In the genomic region with DNA sequence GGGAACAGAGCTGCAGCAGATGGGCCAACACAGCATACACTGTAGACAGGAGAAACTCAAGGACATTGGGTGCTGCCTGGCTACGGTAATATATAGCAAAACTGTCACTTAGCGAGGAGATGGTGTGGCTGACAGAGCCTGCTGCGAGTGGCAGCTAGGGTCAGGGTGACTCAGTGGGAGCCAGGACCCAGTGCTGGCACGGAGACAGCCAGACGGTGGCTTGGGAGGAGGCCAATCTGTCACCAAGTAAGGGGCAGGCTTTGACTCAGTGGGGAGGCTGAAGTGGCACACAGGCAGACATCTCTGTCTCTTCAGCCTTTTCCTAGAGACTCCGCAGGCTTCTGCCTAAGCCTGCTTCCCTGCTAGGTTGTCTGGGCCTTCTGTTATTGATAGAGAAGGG, we compare ENCODE assay signal across 11 mouse cellular contexts. TPM values are rescaled to one million over a fixed set of nuclear protein-coding genes. Genes with fewer than 3 reads are reported as not detected.
DNase-seq lines count a peak whose midpoint lies in the region; ATAC-seq and TF ChIP-seq lines count a peak whose summit lies in the region.
"Had no signal": no experiment of that assay in that cellular context is flagged by ENCODE, and none has a peak within 500 bp of the region (broad histone marks: within the 10 kb centered on the region; RNA-seq: fewer than 3 reads in every experiment).

No protein-coding gene starts in this region.

- no peak overlapping the region for H3K4me2 ChIP-seq in midbrain, postnatal 0 days (ENCODE audit: low read depth, low read length, poor library complexity, severe bottlenecking)
- no peak overlapping the region for H3K4me2 ChIP-seq in hindbrain, postnatal 0 days (ENCODE audit: low read depth, low read length)

- no peaks in the 10 kb centered on the region for H3K36me3 ChIP-seq in midbrain, postnatal 0 days (ENCODE audit: insufficient read depth, low read length)
- H3K36me3 ChIP-seq in midbrain, embryonic 10.5 days: no peaks in the 10 kb centered on the region
- H3K36me3 ChIP-seq in hindbrain, postnatal 0 days (ENCODE audit: insufficient read depth, low read length): no peaks in the 10 kb centered on the region

- DNase-seq in midbrain, postnatal 0 days (ENCODE audit: low spot score): peak; percentile 31
- DNase-seq in midbrain, embryonic 10.5 days (ENCODE audit: low spot score): no peak
- DNase-seq in cerebellum, adult 11-12 months: peak; percentile 84
- DNase-seq in gastrocnemius, postnatal 36 days: peak; percentile 10 to 17
- peak; percentile 33 for DNase-seq in hindbrain, postnatal 0 days (ENCODE audit: low spot score)
- DNase-seq in frontal cortex, postnatal 14 days (ENCODE audit: low spot score in 2 of 2): no peak
- no peak for DNase-seq in MN1 (ENCODE audit: low spot score)
- DNase-seq in urinary bladder, postnatal 4 days (ENCODE audit: low spot score in 2 of 2): no peak
- DNase-seq: kidney, adult 8-10 months; retina, postnatal 1 day had no signal

- H3K4me1 ChIP-seq in midbrain, postnatal 0 days (ENCODE audit: insufficient read depth, low read length): no peaks in the 10 kb centered on the region
- no peaks in the 10 kb centered on the region for H3K4me1 ChIP-seq in midbrain, embryonic 10.5 days
- H3K4me1 ChIP-seq in hindbrain, postnatal 0 days (ENCODE audit: insufficient read depth, low read length): no peaks in the 10 kb centered on the region

- intact Hi-C loops in gastrocnemius, postnatal 36 days (cut with DNase I): no loop called here

- no peaks in the 10 kb centered on the region for H3K9me3 ChIP-seq in midbrain, postnatal 0 days (ENCODE audit: low read length)
- no peaks in the 10 kb centered on the region for H3K9me3 ChIP-seq in midbrain, embryonic 10.5 days (replicated peaks)
- H3K9me3 ChIP-seq in hindbrain, postnatal 0 days (ENCODE audit: low read length): no peaks in the 10 kb centered on the region

- no peak for ATAC-seq in midbrain, postnatal 0 days (ENCODE audit: low FRiP score)
- peak; percentile 35; the same call in 1 of the 2 replicates for ATAC-seq in hindbrain, postnatal 0 days

- no peak for TF ChIP-seq CTCF in midbrain, postnatal 0 days (IDR thresholded peaks at IDR 0.05)
- TF ChIP-seq CTCF in hindbrain, postnatal 0 days (IDR thresholded peaks at IDR 0.05; ENCODE audit: low read depth): no peak

- no peaks in the 10 kb centered on the region for H3K27me3 ChIP-seq in midbrain, postnatal 0 days (ENCODE audit: insufficient read depth, low read length)
- no peaks in the 10 kb centered on the region for H3K27me3 ChIP-seq in midbrain, embryonic 10.5 days (ENCODE audit: low read depth, poor library complexity, severe bottlenecking)
- H3K27me3 ChIP-seq in hindbrain, postnatal 0 days (ENCODE audit: insufficient read depth, low read length): no peaks in the 10 kb centered on the region

- WGBS in midbrain, postnatal 0 days: 60% methylated on average over 6 of the region's 6 CpGs
- WGBS in midbrain, embryonic 10.5 days: 63% methylated on average over 6 of the region's 6 CpGs
- 32% methylated on average over 6 of the region's 6 CpGs for WGBS in hindbrain, postnatal 0 days

- H3K9ac ChIP-seq in midbrain, postnatal 0 days (replicated peaks; ENCODE audit: low read length, poor library complexity, severe bottlenecking): no peak overlapping the region
- H3K9ac ChIP-seq in hindbrain, postnatal 0 days (replicated peaks; ENCODE audit: low read length): no peak overlapping the region

- H3K27ac ChIP-seq in midbrain, postnatal 0 days (ENCODE audit: low read depth, low read length): no peak overlapping the region
- H3K27ac ChIP-seq in midbrain, embryonic 10.5 days (replicated peaks): no peak overlapping the region
- H3K27ac ChIP-seq in hindbrain, postnatal 0 days: no peak overlapping the region

- H3K4me3 ChIP-seq in midbrain, postnatal 0 days (ENCODE audit: low read depth, low read length): no peak overlapping the region
- no peak overlapping the region for H3K4me3 ChIP-seq in midbrain, embryonic 10.5 days
- H3K4me3 ChIP-seq in hindbrain, postnatal 0 days (ENCODE audit: low read length): no peak overlapping the region

RNA-seq across cellular contexts. Expression of gene Igsf9b, which starts 42.5 kb away (rescaled TPM):
- 64.8 and 83.3 TPM in 2 replicates for total RNA-seq in midbrain, postnatal 0 days (2014; rRNA removed)
- 17.4 and 19.3 TPM in 2 replicates for polyA plus RNA-seq in midbrain, postnatal 0 days (2015; fragmentation: Nextera tagmentation; extraction: Ambion mirVana)
- polyA plus RNA-seq in midbrain, embryonic 10.5 days (2016; fragmentation: Nextera tagmentation; extraction: Ambion mirVana): 5.5 and 6.0 TPM in 2 replicates
- 1 to 10 TPM; 2.1 to 2.7 TPM for total RNA-seq in gastrocnemius, postnatal 36 days (2021)
- 86.5 and 89.9 TPM in 2 replicates for total RNA-seq in hindbrain, postnatal 0 days (2014; rRNA removed)
- polyA plus RNA-seq in hindbrain, postnatal 0 days (2015; fragmentation: Nextera tagmentation; extraction: Ambion mirVana): 20.4 and 21.4 TPM in 2 replicates
- polyA plus RNA-seq: liver, adult 2 months had no signal

Comparison
In these comparisons a context has a peak if more than half of its experiments do, and no peak if none do; other contexts are left out.
1. DNase-seq: peak in midbrain, postnatal 0 days (single experiment), cerebellum, adult 11-12 months (single experiment), gastrocnemius, postnatal 36 days (2 of 2) and hindbrain, postnatal 0 days (single experiment); none in midbrain, embryonic 10.5 days (single experiment), frontal cortex, postnatal 14 days (0 of 2), MN1 (single experiment) and urinary bladder, postnatal 4 days (0 of 2).
2. RNA of gene Igsf9b, which starts 42.5 kb away (total RNA-seq): 86.5 to 89.9 TPM in hindbrain, postnatal 0 days and 64.8 to 83.3 TPM in midbrain, postnatal 0 days; 2.1 to 2.7 TPM in gastrocnemius, postnatal 36 days; every median in the first group is over 10 times any median in the second.